Mouse (Mus musculus) erythroblast, embryonic 14.5 days (primary cell): Measurements from ENCODE around the gene Poldip3.

ENCODE experiments used
- GATA1 ChIP-seq: IDR thresholded peaks from 2 replicates; pipeline ENCODE4 v1.6.1; 2012; ENCODE audit warnings: low read length, inconsistent platforms, mixed read lengths
- TAL1 ChIP-seq: IDR thresholded peaks from 3 replicates; pipeline ENCODE4 v1.6.1; 2012; ENCODE audit warnings: low read length, inconsistent platforms, mixed read lengths

DNA sequence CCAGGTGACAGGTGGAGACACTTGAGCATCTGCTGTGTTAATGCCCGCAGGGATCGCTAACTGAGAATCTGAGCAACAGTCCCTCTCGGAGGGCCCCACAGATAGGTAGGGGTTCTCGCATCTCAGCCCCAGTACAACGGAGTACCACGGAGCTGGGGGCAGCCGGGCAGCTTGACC is 59.9 kb downstream of the Poldip3 start, which contains the start of gene Serhl:
- no peak for TF ChIP-seq TAL1
- no peak for TF ChIP-seq GATA1
